Comparison of ENCODE assay signal across 8 mouse cellular contexts in the genomic region with DNA sequence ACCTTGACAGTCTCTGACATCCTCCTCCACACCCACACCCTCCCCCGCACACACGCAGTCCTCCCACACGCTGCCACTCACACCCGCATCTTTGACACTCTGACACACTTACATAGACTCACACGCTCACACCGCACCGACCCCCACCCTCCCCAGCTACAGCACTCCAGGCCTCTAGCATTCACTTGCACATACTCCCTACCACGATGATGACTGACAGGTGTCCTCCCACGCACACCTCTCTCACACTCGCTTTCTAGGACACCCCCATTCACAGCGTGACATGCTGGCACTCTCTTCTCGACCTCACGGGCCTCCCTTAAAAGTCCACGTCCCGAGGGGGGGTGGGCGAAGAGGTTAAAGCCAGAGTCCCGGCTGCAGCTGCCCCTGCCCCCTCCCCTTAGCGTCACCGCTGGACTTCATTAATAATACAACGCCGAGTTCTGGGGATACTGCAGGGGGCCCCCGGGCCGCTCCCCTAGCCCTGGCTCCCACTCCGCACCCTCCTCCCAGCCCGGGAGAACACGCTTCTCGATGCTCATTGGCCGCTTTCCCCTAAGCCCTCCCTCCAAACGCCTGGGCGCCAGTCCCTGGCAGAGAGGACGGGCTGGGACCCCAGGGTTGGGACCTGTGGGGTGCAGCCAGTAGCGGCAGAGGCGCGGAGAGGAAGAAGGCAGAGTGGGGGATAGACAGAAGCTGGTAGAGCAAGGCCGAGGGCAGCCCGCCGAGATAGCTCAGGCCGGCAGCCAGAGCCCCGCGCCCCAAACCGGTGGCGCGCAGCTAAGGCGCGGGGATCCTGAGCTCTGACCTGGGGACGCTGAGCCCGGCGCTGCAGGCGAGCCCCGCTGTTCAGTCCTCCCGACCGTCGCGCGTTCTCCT. TPM values are rescaled to one million over a fixed set of nuclear protein-coding genes. Genes with fewer than 3 reads are reported as not detected.
DNase-seq lines count a peak whose midpoint lies in the region; ATAC-seq lines count a peak whose summit lies in the region.

A gene (plus strand): TSS at position 322 of the 879 bp plus-strand sequence.

- H3K27me3 ChIP-seq in limb, embryonic 10.5 days (ENCODE audit: low read depth, poor library complexity, severe bottlenecking) = peaks cover 99% of the 10 kb centered on the region
- H3K27me3 ChIP-seq in midbrain, embryonic 15.5 days (replicated peaks) = peaks cover 72% of the 10 kb centered on the region

- peak within 1 kb of the TSS; percentile 99 for H3K4me2 ChIP-seq in midbrain, embryonic 15.5 days

- H3K4me1 ChIP-seq in limb, embryonic 10.5 days = peaks cover 17% of the 10 kb centered on the region
- peaks cover 20% of the 10 kb centered on the region for H3K4me1 ChIP-seq in midbrain, embryonic 15.5 days

- peak within 1 kb of the TSS; percentile 54 for H3K9ac ChIP-seq in midbrain, embryonic 15.5 days

- H3K9me3 ChIP-seq in limb, embryonic 10.5 days (replicated peaks) = no peaks in the 10 kb centered on the region
- H3K9me3 ChIP-seq in midbrain, embryonic 15.5 days = no peaks in the 10 kb centered on the region

- H3K4me3 ChIP-seq in limb, embryonic 10.5 days = peak within 1 kb of the TSS; percentile 52
- H3K4me3 ChIP-seq in midbrain, embryonic 15.5 days = peak within 1 kb of the TSS; percentile 58

- peak; percentile 67 for ATAC-seq in frontal cortex, adult (ENCODE audit: low TSS enrichment)
- ATAC-seq in granulocyte monocyte progenitor cell, adult 5-6 weeks (replicated peaks; ENCODE audit: poor library complexity, severe bottlenecking) = peak; percentile 40; the same call in 1 of the 2 replicates
- peak; percentile 72 for ATAC-seq in midbrain, embryonic 15.5 days (replicated peaks)

- no peaks in the 10 kb centered on the region for H3K36me3 ChIP-seq in limb, embryonic 10.5 days
- no peaks in the 10 kb centered on the region for H3K36me3 ChIP-seq in midbrain, embryonic 15.5 days (replicated peaks)

- 0 out of 2 replicates have a peak within 1 kb of the TSS, but pooled peaks have one; percentile 3 for H3K27ac ChIP-seq in limb, embryonic 10.5 days
- no peak within 1 kb of the TSS for H3K27ac ChIP-seq in midbrain, embryonic 15.5 days

- WGBS in limb, embryonic 10.5 days = 1% methylated on average over 55 of the region's 55 CpGs
- 2% methylated on average over 48 of the region's 55 CpGs for WGBS in midbrain, embryonic 15.5 days

- DNase-seq in frontal cortex, postnatal 36 days (ENCODE audit: low spot score in 2 of 2) = no peak
- DNase-seq in cerebellum, adult 11-12 months = peak; percentile 82
- peak; percentile 66 for DNase-seq in kidney, adult 18-20 months
- DNase-seq in limb, embryonic 10.5 days (ENCODE audit: low spot score) = peak; percentile 58
- peak; percentile 64 to 67 for DNase-seq in thymus, postnatal 10 days (ENCODE audit: low spot score in 2 of 2)

RNA-seq across cellular contexts. Expression of the gene that starts here (rescaled TPM):
- total RNA-seq in granulocyte monocyte progenitor cell, adult 5-6 weeks (2014; fragmentation: Nextera tagmentation) = not detected in 2 replicates
- total RNA-seq in granulocyte monocyte progenitor cell, adult 5-6 weeks (2017) = not detected in 2 replicates
- 0.13 TPM in 2 replicates for polyA plus RNA-seq in limb, embryonic 10.5 days (2016; fragmentation: Nextera tagmentation; extraction: Ambion mirVana)
- 2.0 and 4.0 TPM in 2 replicates for polyA plus RNA-seq in midbrain, embryonic 15.5 days (2015; fragmentation: Nextera tagmentation; extraction: Ambion mirVana)

Comparison
In these comparisons a context has a peak if more than half of its experiments do, and no peak if none do; other contexts are left out.
1. Peak in ATAC-seq in granulocyte monocyte progenitor cell, adult 5-6 weeks; RNA of the gene not detected or under 1 TPM.
2. Peak in DNase-seq, H3K4me3 ChIP-seq and H3K27ac ChIP-seq in limb, embryonic 10.5 days; RNA of the gene not detected or under 1 TPM.
3. DNase-seq: peak in cerebellum, adult 11-12 months (single experiment), kidney, adult 18-20 months (single experiment) and thymus, postnatal 10 days (2 of 2); none in frontal cortex, postnatal 36 days (0 of 2).
4. Peak in every context shown above with its lines, with median percentiles within 50 percentile points of each other: ATAC-seq.